Mouse (Mus musculus): ENCODE data around the gene Gm45062.

Gene Gm45062

DNA sequence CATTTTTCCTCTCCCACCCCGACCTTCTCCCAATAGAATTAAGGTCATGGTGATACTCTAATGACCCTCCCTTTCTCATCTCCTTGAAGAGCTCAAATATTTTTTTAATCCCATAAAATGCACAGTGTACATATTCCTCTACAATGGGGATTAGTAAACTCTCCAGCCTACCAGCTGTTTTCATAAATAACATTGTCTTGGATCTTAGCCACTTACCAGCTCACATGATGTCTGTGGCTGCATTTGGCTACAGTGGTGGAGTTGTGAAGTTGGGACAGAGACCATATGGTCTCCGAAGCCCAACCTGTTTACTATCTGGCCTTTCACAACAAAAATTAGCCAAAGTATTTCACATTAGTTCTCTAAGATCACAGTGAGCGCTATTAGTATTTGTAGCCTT lies 111.4 kb downstream of the Gm45062 start:
- DNase-seq (ENCODE audit: low spot score) = peak; percentile 69

DNA sequence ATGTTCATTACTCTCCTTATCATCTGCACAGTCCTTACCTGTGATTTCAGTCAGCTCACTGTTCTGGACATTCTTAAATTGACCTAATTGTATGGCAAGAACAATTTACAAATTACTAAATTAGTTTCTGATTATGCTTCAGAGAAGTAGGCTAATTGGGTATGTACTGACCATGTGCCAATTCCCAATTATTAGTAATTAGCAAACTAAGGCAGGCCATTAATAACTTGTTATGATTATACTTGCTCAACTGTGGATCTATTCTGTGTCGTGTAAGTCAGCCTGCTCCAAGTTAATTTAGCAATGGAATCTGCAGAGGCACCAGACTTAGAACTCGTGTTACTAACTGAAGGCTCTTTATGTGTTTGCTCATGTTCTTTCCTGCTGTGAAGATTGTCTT lies 113.8 kb downstream of the Gm45062 start:
- no peak for DNase-seq (ENCODE audit: low spot score)

- no peak for DNase-seq (ENCODE audit: low spot score)
These were observed 114.6 kb downstream of the Gm45062 start for GRCm38 (mm10) chr6:8373851-8374250.

GRCm38 (mm10) chr6:8374290-8374689 lies 115.0 kb downstream of the Gm45062 start:
- no peak for DNase-seq (ENCODE audit: low spot score)

DNA sequence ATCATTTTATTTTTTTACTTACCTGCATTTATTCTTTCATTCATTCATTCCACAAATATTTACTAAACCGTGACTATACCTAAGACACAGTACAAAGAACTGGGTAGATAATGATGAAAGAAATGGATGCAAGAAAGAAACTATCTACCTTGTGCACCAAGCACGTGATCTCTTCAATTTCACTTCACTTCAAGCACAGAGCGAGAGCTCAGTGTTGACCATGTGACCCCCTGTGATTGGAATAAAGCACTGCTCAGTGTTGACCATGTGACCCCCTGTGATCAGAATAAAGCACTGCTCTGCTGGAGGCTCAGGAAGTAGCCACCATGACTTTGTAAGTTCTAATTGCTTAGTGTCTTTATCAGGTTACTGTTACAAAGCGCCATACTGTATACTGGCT lies 115.5 kb downstream of the Gm45062 start:
- DNase-seq (ENCODE audit: low spot score) = no peak

GRCm38 (mm10) chr6:8376351-8376750 lies 117.1 kb downstream of the Gm45062 start:
- no peak for DNase-seq (ENCODE audit: low spot score)

- DNase-seq (ENCODE audit: low spot score) = no peak
These were observed 118.4 kb downstream of the Gm45062 start for GRCm38 (mm10) chr6:8377667-8378066.

GRCm38 (mm10) chr6:8389307-8389706 lies 130.1 kb downstream of the Gm45062 start:
- DNase-seq (ENCODE audit: low spot score) = no peak

- DNase-seq (ENCODE audit: low spot score) = no peak
These were observed 131.0 kb downstream of the Gm45062 start for GRCm38 (mm10) chr6:8390296-8390695.

DNA sequence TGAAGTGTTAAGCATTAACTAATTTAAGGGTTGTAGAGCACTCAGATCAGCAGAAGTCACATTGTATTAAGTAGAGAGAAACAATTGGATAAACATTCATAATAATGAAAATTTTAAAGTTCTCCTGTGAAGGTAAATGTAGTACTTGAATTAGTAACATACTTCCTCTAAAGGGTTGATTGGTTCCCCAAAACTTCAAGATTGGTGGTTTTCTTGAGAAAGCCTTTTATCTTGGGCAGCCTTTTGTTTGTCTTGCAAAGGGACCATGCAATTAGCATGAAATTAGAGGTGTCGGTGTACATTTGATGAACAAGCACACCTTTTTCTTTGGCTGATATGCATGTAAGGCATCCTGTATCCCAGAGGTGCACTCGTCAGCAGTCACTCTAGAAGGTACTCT lies 131.7 kb downstream of the Gm45062 start:
- no peak for DNase-seq (ENCODE audit: low spot score)

DNA sequence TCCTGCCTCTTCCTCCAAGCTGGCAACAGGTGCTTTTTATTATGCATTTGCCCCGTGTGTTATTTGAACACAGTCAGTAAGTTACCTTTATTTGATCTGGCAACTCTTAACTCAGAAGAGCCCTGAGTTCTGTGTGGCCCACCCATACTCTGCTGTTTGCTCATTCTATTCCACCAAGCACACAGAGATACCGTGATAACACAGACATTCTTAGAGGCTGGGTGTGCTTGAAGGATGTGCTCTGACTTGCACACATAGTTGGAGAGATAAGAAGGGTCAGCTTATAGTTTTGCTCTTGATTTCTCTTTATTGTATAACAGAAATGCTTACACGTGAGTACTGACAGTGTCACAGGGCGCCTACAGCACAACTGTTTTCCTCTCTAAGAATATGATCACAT lies 133.8 kb downstream of the Gm45062 start:
- DNase-seq (ENCODE audit: low spot score) = no peak

DNA sequence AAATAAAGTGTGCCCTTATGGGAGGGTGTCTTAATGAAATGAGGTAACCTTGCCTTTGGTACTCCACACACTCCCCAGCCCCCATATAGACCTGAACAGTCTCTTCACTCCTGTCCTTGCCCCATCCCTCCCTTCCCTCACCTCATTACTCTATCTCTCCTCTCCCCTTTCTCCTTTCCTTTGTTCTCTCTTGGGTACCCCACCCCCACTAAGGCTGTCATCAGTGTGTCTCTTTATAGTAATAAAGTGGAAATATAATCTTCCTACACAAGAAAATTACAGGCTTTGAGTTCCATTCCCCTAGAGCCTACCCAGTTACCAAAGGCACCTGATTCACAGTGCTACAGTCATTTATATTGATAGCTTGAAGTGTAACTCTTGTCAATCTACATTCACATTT lies 134.8 kb downstream of the Gm45062 start:
- no peak for DNase-seq (ENCODE audit: low spot score)

- DNase-seq (ENCODE audit: low spot score) = no peak
These were observed 135.8 kb downstream of the Gm45062 start for GRCm38 (mm10) chr6:8395061-8395460.

- no peak for DNase-seq (ENCODE audit: low spot score)
These were observed 138.0 kb downstream of the Gm45062 start for GRCm38 (mm10) chr6:8397252-8397651.

DNA sequence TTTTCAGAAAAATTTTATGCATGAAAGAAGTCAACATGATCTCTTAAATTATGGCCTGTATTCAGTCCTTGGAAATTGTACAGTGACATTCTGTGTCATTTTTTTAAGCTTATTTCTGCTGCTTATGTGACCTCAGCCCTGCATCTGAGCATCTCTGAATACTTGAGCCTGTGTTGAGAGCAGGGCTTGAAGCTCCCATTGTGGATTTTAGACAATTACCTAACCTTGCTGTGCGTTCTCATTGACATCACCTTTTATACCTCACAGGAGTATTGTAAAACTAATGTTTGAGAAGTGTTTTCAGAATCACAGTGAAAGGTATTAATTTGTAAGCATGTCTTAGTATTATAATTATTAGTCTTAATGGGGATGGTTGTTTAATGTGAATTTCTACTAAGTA lies 140.5 kb downstream of the Gm45062 start:
- no peak for DNase-seq (ENCODE audit: low spot score)

- no peak for DNase-seq (ENCODE audit: low spot score)
These were observed 143.9 kb downstream of the Gm45062 start for GRCm38 (mm10) chr6:8403127-8403526.

DNA sequence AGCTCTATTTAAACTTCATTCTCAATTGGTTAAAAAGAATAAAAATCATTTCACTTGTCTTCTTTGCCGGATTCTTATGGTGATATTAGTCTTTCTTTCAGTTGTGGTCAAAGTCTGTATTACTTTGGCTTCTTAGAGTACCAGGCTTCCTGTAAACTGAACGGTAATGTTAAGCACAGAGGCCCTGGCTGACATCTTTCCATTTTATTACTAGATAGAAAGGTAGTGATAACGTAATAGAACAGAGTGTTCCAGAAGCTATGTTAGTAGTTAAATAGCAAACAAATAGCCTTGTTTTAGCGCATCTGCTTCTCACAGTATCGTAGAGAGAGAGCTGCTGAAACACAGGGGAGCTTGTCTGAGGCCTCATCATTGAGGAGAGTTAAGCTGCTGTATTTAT lies 146.6 kb downstream of the Gm45062 start:
- DNase-seq (ENCODE audit: low spot score) = no peak

DNA sequence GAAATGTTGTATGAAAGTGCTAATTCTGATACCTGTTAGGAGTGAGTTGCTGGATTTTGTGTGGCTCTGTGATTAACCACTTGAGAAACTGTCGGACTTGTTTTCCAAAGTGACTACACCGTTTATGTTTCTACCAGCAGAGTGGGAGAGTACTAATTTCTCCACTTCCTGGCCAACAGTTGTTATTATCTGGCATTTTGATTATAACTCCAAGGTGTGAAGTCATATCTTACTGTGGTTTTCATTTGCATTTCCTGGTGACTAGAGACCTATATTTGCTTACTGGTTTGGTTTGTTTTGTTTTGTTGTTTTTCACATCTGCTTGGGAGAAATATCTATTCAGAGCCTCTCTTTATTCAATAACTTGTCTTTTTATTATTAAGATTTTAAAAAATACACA lies 149.1 kb downstream of the Gm45062 start:
- DNase-seq (ENCODE audit: low spot score) = no peak

- DNase-seq (ENCODE audit: low spot score) = no peak
These were observed 150.6 kb downstream of the Gm45062 start for GRCm38 (mm10) chr6:8409865-8410264.

DNA sequence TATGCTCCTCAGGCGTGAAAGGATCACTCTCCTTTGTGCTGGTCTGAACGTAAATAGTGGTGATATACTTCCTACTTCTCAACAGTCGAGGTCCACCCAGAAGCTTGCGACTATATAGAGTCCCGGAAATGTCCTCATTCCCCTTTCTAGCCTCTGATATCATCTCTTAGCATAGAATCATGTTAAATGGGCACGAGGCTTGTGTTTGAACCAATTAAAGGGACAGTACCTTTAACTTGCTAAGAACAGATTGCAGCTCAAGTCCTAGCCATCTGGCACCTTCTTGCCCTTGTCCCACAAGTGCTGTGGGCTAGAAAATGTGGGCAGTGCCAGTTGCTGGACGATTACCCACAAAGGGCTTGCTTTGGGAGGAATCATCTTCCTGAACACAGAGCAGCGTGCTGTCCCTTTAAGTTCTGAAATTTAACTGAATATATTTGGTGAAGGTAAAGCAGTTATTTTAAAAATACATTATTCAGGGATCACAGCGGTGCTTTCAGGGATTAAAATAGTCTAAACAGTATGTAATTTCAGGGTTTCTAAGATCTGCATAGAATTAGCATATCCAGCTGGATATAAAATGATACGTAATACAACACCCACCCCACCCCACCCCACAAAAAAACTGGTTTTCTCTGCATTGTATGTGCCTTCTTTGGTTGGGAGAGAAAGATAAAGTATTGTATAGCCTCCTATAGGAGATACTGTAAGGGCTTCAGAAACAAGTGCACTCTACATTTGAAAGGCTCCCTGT lies 153.8 kb downstream of the Gm45062 start:
- DNase-seq (ENCODE audit: low spot score) = no peak

GRCm38 (mm10) chr6:8414020-8414419 lies 154.8 kb downstream of the Gm45062 start:
- no peak for DNase-seq (ENCODE audit: low spot score)

DNA sequence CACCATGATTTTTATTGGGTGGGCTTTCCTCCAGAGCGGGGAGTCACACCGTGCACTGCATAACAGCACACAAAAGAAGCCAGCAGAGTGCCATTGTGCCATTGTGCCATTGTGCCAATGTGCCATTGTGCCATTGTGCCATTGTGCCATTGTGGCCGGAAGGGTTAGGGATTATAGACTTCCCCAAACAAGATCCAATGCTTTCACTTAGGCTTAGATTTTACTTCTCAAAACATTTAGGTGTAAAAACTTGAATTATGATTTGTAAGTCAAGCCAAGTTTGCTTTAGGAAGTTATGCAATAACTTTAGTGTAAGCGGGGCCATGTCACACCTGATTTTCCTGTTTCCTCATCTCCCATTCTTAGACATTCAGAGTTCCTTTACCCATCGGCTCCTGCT lies 156.6 kb downstream of the Gm45062 start:
- no peak for DNase-seq (ENCODE audit: low spot score)

- DNase-seq (ENCODE audit: low spot score) = no peak
These were observed 157.7 kb downstream of the Gm45062 start for GRCm38 (mm10) chr6:8416802-8417569.

All from adipocyte (in vitro differentiated cells).